Mouse (Mus musculus) heart, postnatal 0 days (tissue): Measurements from ENCODE around the gene Col26a1.

Experiments
- CTCF ChIP-seq: IDR thresholded peaks from 2 replicates; pipeline ENCODE4 v1.5.1; 2016; ENCODE audit warnings: antibody characterized with exemption, control low read depth, low read depth
- EP300 ChIP-seq: IDR thresholded peaks from 2 replicates; pipeline ENCODE4 v1.6.1; 2016; ENCODE audit warnings: antibody characterized with exemption, low read depth

DNA sequence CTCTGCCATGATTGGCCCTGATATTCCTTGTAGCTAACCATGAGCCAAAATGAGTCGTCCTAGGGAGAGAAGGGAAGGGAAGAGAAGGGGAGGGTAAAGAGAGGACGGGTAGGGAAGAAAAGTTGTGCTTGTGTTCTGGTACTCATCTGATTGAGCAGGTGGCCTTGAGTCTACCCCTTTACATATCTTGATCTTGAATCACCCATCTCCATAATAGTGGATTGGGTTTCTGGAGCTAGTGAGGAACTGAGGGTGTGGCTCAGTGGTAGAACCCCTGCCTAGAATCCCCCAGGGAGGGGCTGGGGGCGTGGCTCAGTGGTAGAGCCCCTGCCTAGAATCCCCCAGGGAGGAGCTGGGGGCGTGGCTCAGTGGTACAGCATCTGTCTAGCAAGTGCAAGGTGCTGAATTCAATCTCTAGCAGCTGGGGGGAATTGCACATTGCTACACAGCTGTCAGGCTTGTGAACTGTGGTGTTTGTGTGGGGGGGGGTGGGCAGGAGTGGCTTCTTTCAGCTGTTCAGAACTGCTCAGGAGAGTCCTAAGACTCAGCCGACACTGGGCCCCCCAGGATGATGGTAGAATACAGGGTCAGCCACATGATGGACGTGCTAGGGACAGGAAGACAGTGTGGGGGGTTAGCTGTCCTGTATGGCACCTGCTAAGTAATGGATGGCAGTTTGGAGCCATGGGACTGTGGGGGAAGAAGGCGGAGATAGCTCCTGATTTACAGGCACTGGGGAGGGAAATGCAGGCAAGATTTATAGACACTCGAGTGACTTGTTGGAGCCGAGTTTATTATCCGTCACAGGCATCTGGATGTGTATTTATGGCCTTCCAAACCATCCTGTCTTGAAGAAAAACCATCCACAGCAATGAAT lies 166.1 kb downstream of the Col26a1 start:
- TF ChIP-seq CTCF, result no peak
- TF ChIP-seq EP300, result no peak
